30 mouse cellular contexts compared by ENCODE assay signal in the genomic region with DNA sequence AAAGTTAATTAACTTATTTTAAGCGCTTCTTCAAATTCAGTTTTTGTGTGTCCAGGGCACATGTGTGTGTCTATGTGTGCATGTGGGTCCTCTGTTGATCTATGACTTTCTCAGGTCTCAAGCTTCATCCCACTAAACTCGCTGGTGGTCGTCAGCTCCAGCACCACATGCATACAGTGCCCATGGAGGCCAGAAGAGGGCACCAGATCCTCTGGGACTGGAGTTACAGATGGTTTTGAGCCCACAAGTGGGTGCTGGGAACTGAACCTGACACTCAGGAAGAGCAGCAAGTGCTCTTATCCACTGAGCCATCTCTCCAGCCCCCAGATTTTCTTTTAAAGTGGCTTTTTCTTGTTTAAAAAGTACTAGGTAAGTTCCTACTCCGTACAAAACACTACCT. TPM values are rescaled to one million over a fixed set of nuclear protein-coding genes. Genes with fewer than 3 reads are reported as not detected.
DNase-seq lines count a peak whose midpoint lies in the region; ATAC-seq and TF ChIP-seq lines count a peak whose summit lies in the region.
"Had no signal": no experiment of that assay in that cellular context is flagged by ENCODE, and none has a peak within 500 bp of the region (broad histone marks: within the 10 kb centered on the region; RNA-seq: fewer than 3 reads in every experiment).

No protein-coding gene starts in this region.

- TF ChIP-seq CTCF in forebrain, postnatal 0 days (IDR thresholded peaks at IDR 0.05; ENCODE audit: low read depth), result peak; percentile 46
- TF ChIP-seq CTCF in layer of hippocampus, adult 2 months (conservative IDR thresholded peaks at IDR 0.05), result peak; percentile 60

- no peak overlapping the region for H3K4me2 ChIP-seq in forebrain, postnatal 0 days (ENCODE audit: low read depth)
- no peak overlapping the region for H3K4me2 ChIP-seq in forebrain, embryonic 15.5 days (replicated peaks)
- no peak overlapping the region for H3K4me2 ChIP-seq in neural tube, embryonic 12.5 days (replicated peaks)
- no peak overlapping the region for H3K4me2 ChIP-seq in neural tube, embryonic 15.5 days
- H3K4me2 ChIP-seq: heart, embryonic 13.5 days had no signal

- 95% methylated on average over 4 of the region's 4 CpGs for WGBS in forebrain, postnatal 0 days
- 94% methylated on average over 4 of the region's 4 CpGs for WGBS in forebrain, embryonic 15.5 days
- 96% methylated on average over 4 of the region's 4 CpGs for WGBS in neural tube, embryonic 12.5 days
- WGBS in neural tube, embryonic 15.5 days, result 94% methylated on average over 4 of the region's 4 CpGs

- no peaks in the 10 kb centered on the region; the same call in 1 of the 2 replicates for H3K36me3 ChIP-seq in forebrain, postnatal 0 days (ENCODE audit: insufficient read depth)
- no peaks in the 10 kb centered on the region for H3K36me3 ChIP-seq in forebrain, embryonic 15.5 days
- peaks cover 6% of the 10 kb centered on the region for H3K36me3 ChIP-seq in neural tube, embryonic 12.5 days
- no peaks in the 10 kb centered on the region for H3K36me3 ChIP-seq in neural tube, embryonic 15.5 days
- H3K36me3 ChIP-seq: heart, embryonic 13.5 days had no signal

- DNase-seq in forebrain, postnatal 0 days, result no peak
- no peak for DNase-seq in layer of hippocampus, adult 2 months (ENCODE audit: low spot score in 2 of 2)
- DNase-seq in layer of hippocampus, postnatal 10 days (ENCODE audit: low spot score in 2 of 2), result no peak
- DNase-seq in urinary bladder, adult 18-20 months (ENCODE audit: low spot score in 2 of 2), result no peak
- no peak for DNase-seq in adrenal gland, postnatal 10 days
- DNase-seq: cerebellum, adult 11-12 months; embryo, embryonic 11 days; gastrocnemius, postnatal 14 days; heart, adult 18-20 months; heart, postnatal 14 days; kidney, postnatal 4 days; layer of hippocampus, adult 9-11 months; lung, adult 18-20 months; lung, postnatal 14 days; right cerebral cortex, adult 18-20 months; right cerebral cortex, postnatal 4 days; thymus, postnatal 14 days had no signal

- H3K9me3 ChIP-seq in forebrain, postnatal 0 days (ENCODE audit: low read length), result no peaks in the 10 kb centered on the region
- no peaks in the 10 kb centered on the region for H3K9me3 ChIP-seq in forebrain, embryonic 15.5 days
- H3K9me3 ChIP-seq in neural tube, embryonic 12.5 days, result no peaks in the 10 kb centered on the region
- H3K9me3 ChIP-seq in neural tube, embryonic 15.5 days (replicated peaks), result no peaks in the 10 kb centered on the region
- H3K9me3 ChIP-seq: embryonic facial prominence, embryonic 13.5 days had no signal

- ATAC-seq in forebrain, postnatal 0 days, result no peak
- no peak for ATAC-seq in forebrain, embryonic 15.5 days (replicated peaks)
- no peak for ATAC-seq in neural tube, embryonic 12.5 days (ENCODE audit: low FRiP score, low read depth)
- ATAC-seq in neural tube, embryonic 15.5 days (ENCODE audit: low FRiP score), result no peak
- ATAC-seq: CD4-positive, CD25-positive, alpha-beta regulatory T cell, adult 4 months; forebrain, embryonic 14.5 days; intestine, embryonic 16.5 days; midbrain, embryonic 13.5 days had no signal

- H3K9ac ChIP-seq in forebrain, postnatal 0 days, result no peak overlapping the region
- H3K9ac ChIP-seq in forebrain, embryonic 15.5 days (replicated peaks), result no peak overlapping the region
- H3K9ac ChIP-seq in neural tube, embryonic 12.5 days, result no peak overlapping the region
- H3K9ac ChIP-seq in neural tube, embryonic 15.5 days (replicated peaks), result no peak overlapping the region
- H3K9ac ChIP-seq: heart, embryonic 13.5 days had no signal

- no peaks in the 10 kb centered on the region for H3K4me1 ChIP-seq in forebrain, postnatal 0 days (ENCODE audit: insufficient read depth)
- H3K4me1 ChIP-seq in forebrain, embryonic 15.5 days, result peaks cover 7% of the 10 kb centered on the region
- H3K4me1 ChIP-seq in neural tube, embryonic 12.5 days, result peaks cover 6% of the 10 kb centered on the region
- H3K4me1 ChIP-seq in neural tube, embryonic 15.5 days, result peaks cover 11% of the 10 kb centered on the region

- H3K27ac ChIP-seq in forebrain, postnatal 0 days (ENCODE audit: low read depth, low read length), result no peak overlapping the region
- H3K27ac ChIP-seq in forebrain, embryonic 15.5 days (replicated peaks), result no peak overlapping the region
- no peak overlapping the region for H3K27ac ChIP-seq in layer of hippocampus, adult 2 months
- H3K27ac ChIP-seq in neural tube, embryonic 12.5 days, result no peak overlapping the region
- no peak overlapping the region for H3K27ac ChIP-seq in neural tube, embryonic 15.5 days (replicated peaks)
- H3K27ac ChIP-seq: embryonic facial prominence, embryonic 13.5 days; heart, embryonic 13.5 days; hindbrain, embryonic 14.5 days had no signal

- no peak overlapping the region for H3K4me3 ChIP-seq in forebrain, postnatal 0 days (ENCODE audit: low read depth, low read length)
- H3K4me3 ChIP-seq in forebrain, embryonic 15.5 days, result no peak overlapping the region
- H3K4me3 ChIP-seq in layer of hippocampus, adult 2 months, result no peak overlapping the region; the same call in 1 of the 2 replicates
- H3K4me3 ChIP-seq in neural tube, embryonic 12.5 days, result 0 out of 2 replicates have a peak overlapping the region, but pooled peaks have one; percentile 3
- no peak overlapping the region for H3K4me3 ChIP-seq in neural tube, embryonic 15.5 days (replicated peaks)
- H3K4me3 ChIP-seq: erythroblast, embryonic 14.5 days; heart, embryonic 13.5 days; myocyte had no signal

- H3K27me3 ChIP-seq in forebrain, postnatal 0 days (ENCODE audit: insufficient read depth, low read length), result no peaks in the 10 kb centered on the region
- no peaks in the 10 kb centered on the region for H3K27me3 ChIP-seq in forebrain, embryonic 15.5 days
- no peaks in the 10 kb centered on the region for H3K27me3 ChIP-seq in neural tube, embryonic 12.5 days (replicated peaks)
- H3K27me3 ChIP-seq in neural tube, embryonic 15.5 days (replicated peaks), result no peaks in the 10 kb centered on the region
- H3K27me3 ChIP-seq: embryonic facial prominence, embryonic 13.5 days; midbrain, embryonic 13.5 days had no signal

RNA-seq across cellular contexts. Expression of gene Wasf3, which starts 2.1 kb away (rescaled TPM):
- total RNA-seq in forebrain, postnatal 0 days (2014; rRNA removed), result 26.8 and 33.0 TPM in 2 replicates
- 11.7 and 14.3 TPM in 2 replicates for polyA plus RNA-seq in forebrain, postnatal 0 days (2015; fragmentation: Nextera tagmentation; extraction: Ambion mirVana)
- 9.3 and 9.7 TPM in 2 replicates for polyA plus RNA-seq in forebrain, embryonic 15.5 days (2015; fragmentation: Nextera tagmentation; extraction: Ambion mirVana)
- 100 to 1,000 TPM; 103 to 107 TPM for total RNA-seq in layer of hippocampus, adult 2 months (2021)
- 10 to 100 TPM; 77.3 to 85.9 TPM for total RNA-seq in layer of hippocampus, postnatal 10 days (2021)
- 10.9 and 12.0 TPM in 2 replicates for polyA plus RNA-seq in neural tube, embryonic 12.5 days (2016; fragmentation: Nextera tagmentation; extraction: Ambion mirVana)
- 19.4 and 22.2 TPM in 2 replicates for polyA plus RNA-seq in neural tube, embryonic 15.5 days (2015; fragmentation: Nextera tagmentation; extraction: Ambion mirVana)
- total RNA-seq in adrenal gland, postnatal 10 days (2021), result 10 to 100 TPM; 13.8 to 14.0 TPM
- total RNA-seq: megakaryocyte, adult 5-6 weeks had no signal
- polyA plus RNA-seq: CD4-positive, CD25-positive, alpha-beta regulatory T cell, adult 4 months; erythroblast, embryonic 14.5 days; myocyte had no signal
